Mouse (Mus musculus) kidney, adult 11 months (tissue): ENCODE measurements around the gene Baz1a.

Source experiments
- DNase-seq: peaks from one replicate; pipeline ENCODE4 v3.0.0; 2022

Gene Baz1a

DNA sequence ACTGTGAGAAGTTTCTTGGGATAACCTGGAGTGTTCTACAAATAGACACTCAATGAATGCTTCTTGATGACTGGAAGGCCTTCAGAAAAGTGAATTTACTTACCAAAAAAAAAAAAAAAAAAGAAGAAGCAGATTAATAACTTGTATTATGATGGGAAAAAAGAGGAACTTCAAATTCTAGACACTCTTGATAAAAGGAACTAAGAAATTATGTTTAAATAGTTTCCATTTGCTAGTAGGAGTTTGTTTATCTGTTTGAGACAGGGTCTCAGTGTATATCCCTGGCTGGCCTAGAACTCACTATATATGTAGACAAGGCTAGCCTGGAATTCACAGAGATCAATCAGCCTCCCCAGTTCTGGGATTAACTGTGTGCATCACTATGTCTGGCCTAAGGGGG lies 169.7 kb downstream of the Baz1a start:
- no peak for DNase-seq
